Mouse (Mus musculus) fat pad, adult 2 months (tissue): ENCODE data around the gene Cyp2d22.
A peak's percentile ranks its signal among the peaks of the same experiment; 100 is the strongest.
"Not testable (repeated sequence)": the region's sequence is repeated elsewhere in the genome, so short reads cannot be mapped to it uniquely, and the experiment has no call there.

Source experiments
- DNase-seq: peaks from one replicate; pipeline ENCODE4 v3.0.0-alpha.2; 2011; ENCODE audit warnings: low read depth, low spot score; ENCODE audit errors: extremely low read depth

Gene Cyp2d22

DNA sequence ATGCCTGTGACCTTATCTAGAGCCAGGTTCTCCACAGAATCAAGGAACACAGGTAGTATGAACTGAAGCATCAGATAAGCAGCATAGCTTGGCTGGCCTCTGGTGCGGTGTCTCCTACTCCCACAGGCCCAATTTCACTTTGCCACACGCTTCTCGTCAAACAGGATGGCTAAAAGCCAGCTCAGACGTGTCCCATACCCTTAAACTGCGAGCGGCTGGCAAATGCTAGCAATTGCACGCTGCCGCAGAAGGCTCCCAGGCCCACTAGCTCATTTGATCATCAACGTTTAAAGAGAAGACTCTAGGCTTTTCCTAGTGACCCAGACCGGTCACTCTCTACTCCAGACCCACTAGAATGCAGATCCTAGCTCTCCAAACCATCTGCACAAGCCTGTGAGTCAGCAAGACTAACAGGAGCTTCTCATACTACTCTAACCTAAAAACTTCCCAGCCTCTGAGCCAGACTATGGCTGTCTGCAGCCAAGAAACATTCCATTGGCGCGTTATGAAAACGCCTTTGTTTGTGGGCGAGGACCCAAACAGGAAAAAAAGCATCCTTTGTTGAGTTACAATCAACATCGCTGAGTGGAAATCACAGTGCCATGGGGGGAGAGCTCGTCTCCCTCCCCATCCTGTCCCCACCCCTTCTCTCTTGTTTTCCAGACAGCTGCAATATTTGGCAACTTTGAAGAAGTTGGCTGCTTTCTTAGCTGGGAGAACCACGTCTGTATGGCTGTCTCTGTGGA lies 3.5 kb downstream of the Cyp2d22 start:
- DNase-seq: no peak

GRCm38 (mm10) chr15:82375855-82376254 lies 4.2 kb downstream of the Cyp2d22 start:
- DNase-seq: no peak

- DNase-seq: no peak
Observed at GRCm38 (mm10) chr15:82374437-82374836, 5.6 kb downstream of the Cyp2d22 start.

DNA sequence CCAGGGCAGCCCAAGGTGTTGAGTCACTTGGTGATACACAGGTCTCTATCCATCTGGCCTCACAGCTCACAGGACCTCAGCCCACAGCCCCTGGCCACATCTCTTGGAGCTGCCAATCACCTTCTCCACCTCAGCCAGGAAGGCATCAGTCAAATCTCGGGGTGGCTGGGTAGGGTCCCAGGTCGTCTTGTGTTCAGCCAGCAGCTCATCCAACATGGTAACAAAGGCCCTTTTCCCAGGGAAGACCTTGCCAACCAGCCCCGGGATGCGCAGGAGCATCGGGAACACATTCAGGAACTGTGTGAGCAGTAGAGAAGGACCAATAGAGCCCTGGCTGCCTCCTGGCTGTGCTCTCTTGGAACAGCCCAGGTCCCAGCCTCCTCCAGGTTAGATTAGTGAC lies 7.1 kb downstream of the Cyp2d22 start:
- DNase-seq: no peak

GRCm38 (mm10) chr15:82372446-82372845 lies 7.6 kb downstream of the Cyp2d22 start:
- no peak for DNase-seq

GRCm38 (mm10) chr15:82368851-82369250 lies 11.2 kb downstream of the Cyp2d22 start:
- DNase-seq: no peak

GRCm38 (mm10) chr15:82368146-82368545 lies 11.9 kb downstream of the Cyp2d22 start:
- DNase-seq: no peak

DNA sequence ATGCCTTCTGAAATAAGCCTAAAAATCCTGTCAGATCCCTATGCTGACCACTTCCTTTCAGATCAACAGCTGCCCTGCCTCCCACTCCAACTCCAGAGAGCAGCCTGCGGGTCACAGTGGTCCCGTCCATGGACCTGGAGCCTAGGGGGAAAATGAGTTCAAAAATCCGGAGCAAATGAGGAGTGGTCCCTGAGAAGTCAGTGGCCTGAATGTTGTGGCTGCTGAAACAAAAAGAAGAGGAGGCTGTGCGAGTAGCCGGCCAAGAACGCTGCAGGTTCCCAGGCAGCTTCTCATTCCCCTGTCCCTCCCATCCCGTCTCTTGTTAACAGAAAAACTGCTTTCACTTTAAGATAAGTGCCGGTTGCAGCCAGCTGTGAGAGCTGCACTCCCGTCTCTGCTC lies 15.5 kb downstream of the Cyp2d22 start:
- not testable (repeated sequence) for DNase-seq

DNA sequence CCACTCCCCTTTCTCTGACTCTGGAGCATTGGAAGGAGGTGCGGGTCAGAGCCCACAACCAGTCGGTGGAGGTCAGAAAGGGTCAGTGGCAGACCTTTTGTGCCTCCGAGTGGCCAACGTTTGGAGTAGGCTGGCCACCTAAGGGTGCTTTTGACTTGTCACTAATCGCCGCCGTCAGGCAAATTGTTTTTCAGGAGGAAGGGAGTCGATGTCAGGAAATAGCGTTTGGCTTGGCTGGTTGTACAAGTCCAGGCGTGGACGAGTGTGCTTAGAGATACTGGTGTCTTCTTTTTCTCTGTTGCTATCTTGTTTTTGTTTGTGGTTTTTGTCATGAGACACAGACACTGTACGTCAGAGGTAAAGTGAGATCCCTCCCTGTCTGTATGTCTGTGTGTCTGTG lies 16.3 kb downstream of the Cyp2d22 start:
- DNase-seq: not testable (repeated sequence)

DNA sequence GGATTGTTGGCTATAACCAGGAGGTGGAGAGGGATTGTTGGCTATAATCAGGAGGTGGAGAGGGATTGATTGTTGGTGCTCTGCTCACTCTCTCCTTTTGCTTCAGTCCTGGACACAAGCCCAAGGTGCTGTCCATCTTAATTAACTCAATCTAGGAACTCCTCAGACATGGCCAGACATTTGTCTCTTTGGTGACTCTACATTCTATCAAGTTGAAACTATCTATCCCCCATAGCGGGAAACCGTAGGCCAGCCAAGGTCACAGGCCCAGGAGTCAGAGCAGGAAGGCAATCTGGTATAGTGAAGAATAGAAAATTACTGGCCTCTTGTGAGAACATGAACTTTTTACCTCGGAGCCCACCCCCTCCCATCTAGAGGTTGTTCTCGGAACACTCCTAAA lies 17.8 kb downstream of the Cyp2d22 start:
- no peak for DNase-seq

- no peak for DNase-seq
Observed at GRCm38 (mm10) chr15:82361459-82362018, 18.5 kb downstream of the Cyp2d22 start.

- DNase-seq: no peak
Observed at GRCm38 (mm10) chr15:82358431-82359260, 21.4 kb downstream of the Cyp2d22 start.

DNA sequence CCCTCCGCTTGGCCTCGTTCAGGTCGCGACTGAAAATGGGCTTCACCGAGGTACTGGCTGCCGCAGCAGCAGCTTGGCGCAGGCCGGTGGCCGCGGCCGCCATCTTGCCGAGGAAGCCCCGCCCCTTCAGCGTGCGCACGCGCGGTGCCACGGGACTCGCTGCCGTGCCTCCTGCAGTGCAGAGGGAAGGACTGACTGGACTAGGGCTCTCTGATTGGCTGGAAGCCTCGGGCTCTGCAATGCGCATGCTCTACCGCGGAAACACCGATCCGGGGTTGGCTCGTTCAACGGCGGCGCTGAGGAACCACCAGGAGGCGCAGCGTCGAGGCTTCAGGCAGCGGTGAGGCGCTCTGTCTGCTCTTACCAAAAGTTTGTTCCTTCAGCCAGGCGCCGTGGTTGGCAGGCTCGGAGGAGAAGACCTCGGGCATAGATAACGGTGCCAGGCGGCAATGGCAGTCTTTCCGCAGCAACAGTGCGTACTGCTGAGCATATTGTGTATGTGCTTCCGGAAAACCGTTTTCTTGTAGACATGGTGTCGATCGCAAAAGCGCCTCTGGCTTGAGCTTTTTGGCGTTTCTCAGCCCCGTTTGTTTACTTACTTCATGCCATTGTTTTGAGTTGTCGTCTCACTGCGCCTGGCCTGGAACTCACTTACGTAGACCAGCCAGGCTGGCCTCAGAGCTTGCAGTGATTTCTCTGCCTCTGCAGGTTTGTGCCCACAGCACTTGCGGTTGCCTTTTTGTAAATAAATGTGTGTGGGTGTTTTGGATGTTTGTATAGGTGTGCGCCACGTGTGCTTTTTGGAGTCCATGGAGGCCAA lies 25.7 kb downstream of the Cyp2d22 start, which contains the start of gene Ndufa6:
Gene Ndufa6 (minus strand): TSS at position 197 of the 820 bp plus-strand sequence.
- peak; percentile 81 for DNase-seq

- no peak for DNase-seq
Observed at GRCm38 (mm10) chr15:82353745-82354113, 26.3 kb downstream of the Cyp2d22 start.

DNA sequence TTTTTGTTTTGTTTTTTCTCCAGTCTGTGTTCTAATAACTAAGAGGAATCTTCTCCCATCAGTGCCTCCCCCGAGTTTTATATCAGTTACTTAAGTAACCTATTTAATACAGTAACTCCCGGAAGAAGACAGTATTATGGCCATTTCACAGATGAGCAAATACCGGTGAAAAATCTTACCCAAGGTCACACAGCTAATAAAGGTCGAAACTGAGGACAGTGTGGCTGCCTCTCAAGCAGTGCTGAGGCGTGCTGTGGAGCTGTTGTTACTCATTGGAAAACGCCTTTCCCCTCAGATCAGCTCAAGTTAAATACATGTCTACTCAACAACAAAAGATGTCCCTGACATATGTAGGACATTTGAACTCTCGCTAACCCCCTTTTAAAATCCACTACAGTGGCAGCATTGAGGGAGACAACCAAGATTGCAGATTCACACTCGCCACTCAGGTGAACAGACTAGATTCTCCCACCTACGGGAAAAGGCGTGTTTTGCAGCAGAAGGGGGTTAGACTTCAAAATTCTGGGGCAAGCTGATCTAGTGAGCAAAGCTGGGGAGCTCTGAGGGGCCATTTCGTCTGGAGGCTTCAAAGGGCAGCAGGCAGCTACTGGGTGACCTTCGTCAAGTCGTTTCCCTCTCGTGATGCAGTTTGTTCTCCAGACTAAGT lies 26.8 kb downstream of the Cyp2d22 start:
- no peak for DNase-seq

GRCm38 (mm10) chr15:82351480-82351879 lies 28.6 kb downstream of the Cyp2d22 start:
- no peak for DNase-seq

DNA sequence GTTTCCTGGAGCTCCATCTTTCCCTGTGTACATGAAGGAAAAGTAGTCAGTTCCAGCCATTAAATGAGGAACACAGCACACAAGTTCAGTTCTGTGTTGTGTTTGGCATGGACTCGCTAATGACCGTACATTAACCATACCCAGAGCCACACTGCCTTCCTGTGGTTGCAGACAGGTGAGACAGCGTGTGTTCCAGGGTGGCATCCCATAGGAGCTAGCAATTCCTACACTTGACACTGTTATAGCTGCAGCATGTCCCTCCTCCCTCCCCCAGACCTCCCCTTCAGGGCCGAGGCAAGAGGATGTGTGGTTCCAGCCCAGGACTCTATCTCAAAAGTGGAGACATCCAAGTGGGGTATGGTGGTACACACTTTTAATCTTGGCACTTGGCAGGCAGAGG lies 29.7 kb downstream of the Cyp2d22 start:
- DNase-seq: no peak

GRCm38 (mm10) chr15:82348999-82349341 lies 31.1 kb downstream of the Cyp2d22 start:
- no peak for DNase-seq

GRCm38 (mm10) chr15:82348258-82348998 lies 31.6 kb downstream of the Cyp2d22 start:
- DNase-seq: no peak

- no peak for DNase-seq
Observed at GRCm38 (mm10) chr15:82347852-82348251, 32.2 kb downstream of the Cyp2d22 start.
